Mouse (Mus musculus) C2C12 (cell line): ENCODE measurements around the gene Dglucy.

Source experiments
- CEBPB ChIP-seq: IDR thresholded peaks from one replicate; pipeline ENCODE4 v1.6.1; 2011; ENCODE audit warnings: low read depth, mild to moderate bottlenecking, control low read depth, moderate library complexity
- CTCF ChIP-seq: IDR thresholded peaks from one replicate; pipeline ENCODE4 v1.5.1; 2011; ENCODE audit not compliant: control insufficient read depth, insufficient read depth, insufficient read length
- FOSL1 ChIP-seq: IDR thresholded peaks from one replicate; pipeline ENCODE4 v1.8.0; 2011; ENCODE audit warnings: mild to moderate bottlenecking, low read length; ENCODE audit not compliant: poor library complexity, insufficient read depth, severe bottlenecking
- MAX ChIP-seq: IDR thresholded peaks from one replicate; pipeline ENCODE4 v1.6.1; 2011; ENCODE audit warnings: mild to moderate bottlenecking, control low read depth
- MYOG ChIP-seq: IDR thresholded peaks from one replicate; pipeline ENCODE4 v1.6.1; 2011; ENCODE audit not compliant: control insufficient read depth, insufficient read length; ENCODE audit errors: extremely low read depth
- USF1 ChIP-seq: IDR thresholded peaks from one replicate; pipeline ENCODE4 v1.6.1; 2011; ENCODE audit warnings: low read depth, mild to moderate bottlenecking, control low read depth, moderate library complexity

- no peak for TF ChIP-seq CTCF
- no peak for TF ChIP-seq MAX
- TF ChIP-seq CEBPB = no peak
- TF ChIP-seq MYOG = no peak
- TF ChIP-seq USF1 = no peak
- no peak for TF ChIP-seq FOSL1
Measured at GRCm38 (mm10) chr12:100862856-100863446, 84.1 kb downstream of the Dglucy start.
